Mouse (Mus musculus): ENCODE data around the gene Grm4.
A peak's percentile ranks its signal among the peaks of the same experiment; 100 is the strongest.

Gene Grm4

GRCm38 (mm10) chr17:27455012-27455784 is 66.0 kb downstream of the Grm4 start:
- no peak for ATAC-seq (ENCODE audit: insufficient number of reproducible peaks, low FRiP score, low TSS enrichment)

GRCm38 (mm10) chr17:27454396-27454795 is 66.8 kb downstream of the Grm4 start:
- no peak for ATAC-seq (ENCODE audit: insufficient number of reproducible peaks, low FRiP score, low TSS enrichment)

GRCm38 (mm10) chr17:27453045-27453444 is 68.2 kb downstream of the Grm4 start:
- ATAC-seq (ENCODE audit: insufficient number of reproducible peaks, low FRiP score, low TSS enrichment), result no peak

- ATAC-seq (ENCODE audit: insufficient number of reproducible peaks, low FRiP score, low TSS enrichment), result no peak
Observed at GRCm38 (mm10) chr17:27451787-27452186, 69.4 kb downstream of the Grm4 start.

GRCm38 (mm10) chr17:27451216-27451615 is 70.0 kb downstream of the Grm4 start:
- ATAC-seq (ENCODE audit: insufficient number of reproducible peaks, low FRiP score, low TSS enrichment), result no peak

- no peak for ATAC-seq (ENCODE audit: insufficient number of reproducible peaks, low FRiP score, low TSS enrichment)
Observed at GRCm38 (mm10) chr17:27449757-27450330, 71.4 kb downstream of the Grm4 start.

GRCm38 (mm10) chr17:27448749-27449148 is 72.5 kb downstream of the Grm4 start:
- ATAC-seq (ENCODE audit: insufficient number of reproducible peaks, low FRiP score, low TSS enrichment), result no peak

GRCm38 (mm10) chr17:27445364-27446075 is 75.7 kb downstream of the Grm4 start:
- ATAC-seq (ENCODE audit: insufficient number of reproducible peaks, low FRiP score, low TSS enrichment), result no peak

- ATAC-seq (ENCODE audit: insufficient number of reproducible peaks, low FRiP score, low TSS enrichment), result no peak
Observed at GRCm38 (mm10) chr17:27442538-27443113, 78.6 kb downstream of the Grm4 start.

- no peak for ATAC-seq (ENCODE audit: insufficient number of reproducible peaks, low FRiP score, low TSS enrichment)
Observed at GRCm38 (mm10) chr17:27441778-27442177, 79.4 kb downstream of the Grm4 start.

- no peak for ATAC-seq (ENCODE audit: insufficient number of reproducible peaks, low FRiP score, low TSS enrichment)
Observed at GRCm38 (mm10) chr17:27435799-27436198, 85.4 kb downstream of the Grm4 start.

- peak; percentile 34; the same call in 1 of the 2 replicates for ATAC-seq (ENCODE audit: insufficient number of reproducible peaks, low FRiP score, low TSS enrichment)
Observed at GRCm38 (mm10) chr17:27435225-27435624, 86.0 kb downstream of the Grm4 start.

GRCm38 (mm10) chr17:27434066-27434465 is 87.1 kb downstream of the Grm4 start:
- ATAC-seq (ENCODE audit: insufficient number of reproducible peaks, low FRiP score, low TSS enrichment), result no peak

GRCm38 (mm10) chr17:27433179-27433680 is 88.0 kb downstream of the Grm4 start:
- ATAC-seq (ENCODE audit: insufficient number of reproducible peaks, low FRiP score, low TSS enrichment), result no peak

GRCm38 (mm10) chr17:27432145-27432650 is 89.0 kb downstream of the Grm4 start:
- no peak for ATAC-seq (ENCODE audit: insufficient number of reproducible peaks, low FRiP score, low TSS enrichment)

- ATAC-seq (ENCODE audit: insufficient number of reproducible peaks, low FRiP score, low TSS enrichment), result no peak
Observed at GRCm38 (mm10) chr17:27431049-27431839, 90.0 kb downstream of the Grm4 start.

GRCm38 (mm10) chr17:27429757-27430156 is 91.4 kb downstream of the Grm4 start:
- ATAC-seq (ENCODE audit: insufficient number of reproducible peaks, low FRiP score, low TSS enrichment), result no peak

- ATAC-seq (ENCODE audit: insufficient number of reproducible peaks, low FRiP score, low TSS enrichment), result no peak
Observed at GRCm38 (mm10) chr17:27425016-27425415, 96.2 kb downstream of the Grm4 start.

GRCm38 (mm10) chr17:27424356-27424755 is 96.8 kb downstream of the Grm4 start:
- no peak for ATAC-seq (ENCODE audit: insufficient number of reproducible peaks, low FRiP score, low TSS enrichment)
